Mouse (Mus musculus) left cerebral cortex, postnatal 10 days (tissue): ENCODE data around the gene Trip4. TPM values are rescaled to one million over a fixed set of nuclear protein-coding genes. Genes with fewer than 3 reads are reported as not detected.

ENCODE experiments used
- DNase-seq, 2 experiments: peaks; one replicate each; pipeline ENCODE4 v3.0.0; 2021 to 2022; ENCODE audit warnings: low spot score in 2 of 2, mixed read lengths in 1 of 2; ENCODE audit errors: extremely low spot score in 1 of 2
- intact Hi-C: fragments of 180-260 bp; cut with DNase I; formaldehyde crosslinking; loops from one replicate; pipeline ENCODE4 v1.15.1; 2025
- total RNA-seq, 2 experiments: library from RNA; stranded (reverse); gene quantifications; 2 replicates each; pipeline ENCODE4 v1.2.3; 2021

The Trip4 gene
- total RNA-seq, 2 experiments from 2014 or later, result 34.8 to 37.6 TPM

DNA sequence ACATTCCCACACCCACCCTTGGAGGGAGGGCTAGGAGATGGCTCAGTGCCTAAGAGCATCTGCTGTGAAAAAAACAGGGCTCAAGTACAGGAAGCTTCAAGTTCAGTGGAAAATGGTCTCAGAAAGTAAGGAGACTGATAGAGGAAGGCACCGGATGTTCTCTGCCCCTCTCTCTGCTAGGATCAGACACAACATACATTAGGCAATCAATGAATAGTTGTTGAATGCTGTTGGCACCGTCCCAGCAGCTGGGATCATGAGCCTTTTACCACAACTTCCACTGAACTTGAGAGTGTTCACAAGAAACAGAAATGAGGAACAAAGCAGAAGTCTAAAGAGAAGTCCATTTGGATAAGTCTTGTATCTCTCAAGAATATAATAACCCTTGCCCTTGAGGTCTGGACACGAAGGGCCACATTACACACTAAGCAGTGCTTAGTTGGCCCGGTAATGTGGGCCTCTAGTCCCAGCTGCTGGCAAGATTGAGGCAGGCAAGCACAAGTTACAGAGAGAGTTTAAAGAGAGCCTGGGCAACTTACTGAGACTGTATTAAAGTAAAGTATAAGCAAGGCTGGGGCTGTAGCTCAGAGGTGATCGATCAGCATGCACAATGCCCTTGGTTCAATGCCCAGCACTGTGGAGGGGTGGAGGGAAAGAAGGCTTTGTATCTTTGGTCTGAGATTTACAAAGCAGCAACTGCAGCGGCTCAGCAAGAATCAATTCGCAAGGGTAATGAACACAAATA is 64.0 kb downstream of the Trip4 start:
- DNase-seq, result peak in 1 of 2 experiments; percentile 51
- intact Hi-C loops, result no loop called here

GRCm38 (mm10) chr9:65839841-65840240 is 68.8 kb downstream of the Trip4 start:
- intact Hi-C loops, result no loop called here

DNA sequence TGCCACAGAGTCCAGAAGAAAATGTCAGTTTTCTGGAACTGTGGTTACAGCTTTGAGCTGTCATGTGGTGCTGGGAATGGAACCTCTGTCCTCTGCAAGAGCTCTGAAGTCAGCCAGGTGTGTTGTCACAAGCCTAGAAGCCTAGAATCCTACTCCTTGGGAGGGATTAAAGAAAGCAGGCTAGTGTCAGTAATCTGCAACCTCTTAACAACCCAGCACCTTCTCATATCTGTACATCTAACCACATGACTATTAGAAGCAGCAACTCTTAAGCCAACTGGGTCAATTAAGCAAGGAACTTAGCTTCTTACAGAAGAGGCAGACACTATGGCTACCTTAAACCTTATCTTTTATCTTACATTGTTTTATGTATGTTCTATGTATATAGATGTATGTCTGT is 71.7 kb downstream of the Trip4 start:
- no peak for DNase-seq
- intact Hi-C loops, result no loop called here

More at GRCm38 (mm10) chr9:65839841-65840240, 68.8 kb downstream of the Trip4 start:
- DNase-seq, result no peak

GRCm38 (mm10) chr9:65834628-65835354 is 73.8 kb downstream of the Trip4 start:
- DNase-seq, result no peak
- intact Hi-C loops, result no loop called here

DNA sequence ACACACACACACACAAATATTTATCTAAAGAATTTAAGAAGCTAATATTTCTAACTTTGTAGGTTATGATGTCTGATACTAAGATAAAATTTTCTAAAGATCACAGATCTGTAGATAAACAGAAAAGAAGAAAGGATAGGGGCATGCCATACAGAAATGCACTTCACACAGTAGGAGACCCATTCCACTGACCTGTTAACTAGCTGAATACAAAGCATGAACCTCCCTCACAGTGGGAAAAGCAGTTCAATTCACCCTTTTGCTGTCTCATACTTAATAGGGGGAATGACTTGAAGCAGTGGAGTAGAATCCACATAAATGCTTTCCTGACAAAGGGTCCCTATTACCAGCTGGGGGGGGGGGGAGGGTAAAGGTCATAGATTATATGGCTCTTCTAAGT is 75.0 kb downstream of the Trip4 start:
- intact Hi-C loops, result no loop called here
- no peak for DNase-seq

GRCm38 (mm10) chr9:65833230-65833629 is 75.4 kb downstream of the Trip4 start:
- DNase-seq, result no peak
- intact Hi-C loops, result no loop called here

DNA sequence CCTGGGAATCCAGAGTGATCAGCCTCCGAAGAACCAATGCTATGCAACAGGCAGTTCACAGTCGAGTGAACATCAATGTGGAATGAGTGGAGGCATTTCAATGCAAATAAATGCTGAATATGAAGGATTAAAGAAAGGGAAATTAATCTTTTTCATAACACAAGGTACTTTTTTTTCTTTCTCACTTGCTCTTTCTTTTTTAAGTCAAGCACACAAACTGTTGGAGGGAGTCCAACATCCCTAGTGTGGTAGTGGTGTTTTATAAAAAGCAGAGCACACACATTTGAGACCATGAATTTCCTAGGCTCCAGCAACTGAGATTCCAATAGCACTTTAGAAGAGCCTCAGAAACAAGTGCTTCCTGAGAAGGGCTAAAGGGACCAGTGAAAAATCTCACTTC is 76.6 kb downstream of the Trip4 start:
- intact Hi-C loops, result no loop called here
- DNase-seq, result no peak

DNA sequence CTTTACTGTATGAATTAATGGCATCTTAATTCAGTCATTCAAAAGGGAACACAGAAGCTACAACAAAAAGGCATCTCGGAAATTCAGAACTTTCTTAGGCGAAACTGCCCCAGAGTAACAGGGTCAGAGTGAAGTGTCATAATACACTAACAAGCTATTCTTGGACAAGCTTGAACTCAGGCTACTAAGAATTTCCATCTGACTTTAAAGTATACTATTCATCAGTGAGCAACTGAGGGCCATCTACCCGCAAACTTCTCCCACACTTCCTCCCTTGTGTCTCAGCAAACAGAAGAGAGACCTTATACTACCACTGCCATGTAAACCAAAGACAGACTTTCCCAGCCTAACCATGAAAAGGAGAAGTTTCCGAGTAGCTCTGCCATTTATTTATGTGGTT is 77.4 kb downstream of the Trip4 start:
- DNase-seq, result no peak
- intact Hi-C loops, result no loop called here

DNA sequence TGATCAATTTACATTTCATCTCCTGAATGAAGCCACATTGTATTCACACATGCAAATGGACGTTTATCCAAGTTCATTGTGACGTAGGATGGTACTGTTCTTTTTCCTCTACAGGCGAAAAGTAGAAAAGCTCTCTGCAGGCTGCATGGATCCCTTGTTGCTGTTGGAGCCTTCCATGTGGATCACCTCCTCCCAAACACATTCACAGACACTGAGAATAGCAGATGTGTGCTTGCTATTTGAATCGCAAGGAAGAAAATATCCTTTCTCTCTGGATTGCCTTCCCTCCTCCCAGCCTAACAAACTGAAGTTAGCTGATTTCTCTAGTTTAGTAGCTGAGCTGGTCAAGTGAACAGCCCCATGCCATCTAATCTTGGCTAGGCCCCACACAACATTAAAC is 78.3 kb downstream of the Trip4 start:
- no peak for DNase-seq
- intact Hi-C loops, result no loop called here

DNA sequence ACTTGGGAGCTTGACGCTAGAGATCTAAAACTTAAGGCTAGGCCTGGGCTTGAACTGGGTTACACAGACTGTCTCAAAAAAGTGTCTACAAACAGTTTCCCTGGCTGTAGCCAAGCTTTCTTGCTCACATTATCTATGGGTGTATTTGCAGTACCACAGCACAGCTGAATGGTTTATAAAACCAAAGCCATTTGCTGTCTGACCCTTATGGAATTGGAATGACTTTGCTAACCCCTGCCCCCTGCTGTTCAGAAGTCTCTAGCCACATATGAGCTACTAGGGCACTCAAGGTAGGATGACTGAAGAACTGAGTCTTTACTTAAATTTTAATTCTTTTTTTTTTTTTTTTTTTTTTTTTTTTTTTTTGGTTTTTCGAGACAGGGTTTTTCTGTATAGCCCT is 79.2 kb downstream of the Trip4 start:
- no peak for DNase-seq
- intact Hi-C loops, result loop anchor here (5.0 kb wide), 1 partner anchor 132 kb away; no protein-coding TSS in a partner anchor

DNA sequence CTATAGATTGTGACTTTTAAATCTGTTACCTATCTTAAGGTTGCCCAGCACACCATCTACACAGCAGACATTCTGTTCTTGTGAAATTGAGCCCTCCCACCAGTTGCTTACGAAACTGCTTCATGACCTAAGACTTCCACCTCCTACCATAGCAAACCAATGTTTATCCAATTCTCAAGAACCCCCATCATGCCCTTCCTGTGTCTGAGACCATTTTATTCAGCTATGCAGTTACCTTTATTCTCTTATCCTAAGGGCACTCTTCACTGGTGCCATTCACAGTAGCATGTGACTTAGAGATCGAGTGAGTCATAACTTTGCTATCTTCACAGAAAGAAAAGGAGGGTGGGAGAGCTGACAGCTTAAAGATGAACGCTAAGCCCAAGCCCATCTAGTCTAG is 80.1 kb downstream of the Trip4 start:
- intact Hi-C loops, result loop anchor here (5.0 kb wide), 1 partner anchor 131 kb away; no protein-coding TSS in a partner anchor
- DNase-seq, result no peak

GRCm38 (mm10) chr9:65828016-65828403 is 80.6 kb downstream of the Trip4 start:
- intact Hi-C loops, result loop anchor here (5.0 kb wide), 1 partner anchor 131 kb away; no protein-coding TSS in a partner anchor
- DNase-seq, result no peak

DNA sequence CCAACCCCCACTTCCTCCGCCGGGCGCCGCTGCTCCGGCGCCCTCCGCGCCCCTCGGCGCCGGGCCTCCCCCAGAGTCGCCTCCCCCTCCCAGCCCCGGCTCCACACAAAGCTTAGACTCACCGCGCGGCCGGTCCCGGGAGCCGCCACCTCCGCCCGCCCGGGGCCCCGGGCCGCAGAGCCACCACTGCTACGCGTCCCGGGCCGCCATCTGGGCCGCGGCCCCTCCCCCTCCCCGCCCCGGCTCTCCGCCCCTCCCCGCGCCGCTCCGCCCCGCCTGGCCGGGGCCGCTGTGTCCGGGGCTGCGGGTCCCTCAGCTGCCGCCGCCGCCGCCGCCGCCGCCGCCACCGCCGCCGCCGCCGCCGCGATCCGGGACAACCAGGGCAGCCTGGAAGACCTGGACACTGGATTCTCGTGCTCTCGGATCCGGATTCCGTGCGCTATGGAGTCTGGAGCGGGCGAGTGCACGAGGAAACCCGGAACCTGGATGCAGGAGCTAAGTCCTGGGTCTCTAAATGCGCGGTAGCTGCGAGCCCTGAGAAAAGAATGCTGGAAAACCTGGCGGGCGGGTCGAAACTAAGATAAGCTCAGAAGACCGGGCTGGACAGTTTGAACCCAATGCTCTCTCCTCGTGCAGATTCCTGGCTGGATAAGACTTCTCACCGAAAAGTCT is 81.1 kb downstream of the Trip4 start, which contains the start of gene Zfp609:
TSS of gene Zfp609 (minus strand) at position 221 of the 672 bp plus-strand sequence.
- intact Hi-C loops, result loop anchor here (5.0 kb wide), 1 partner anchor 130 kb away; no protein-coding TSS in a partner anchor
- peak; percentile 94 to 95 for DNase-seq

DNA sequence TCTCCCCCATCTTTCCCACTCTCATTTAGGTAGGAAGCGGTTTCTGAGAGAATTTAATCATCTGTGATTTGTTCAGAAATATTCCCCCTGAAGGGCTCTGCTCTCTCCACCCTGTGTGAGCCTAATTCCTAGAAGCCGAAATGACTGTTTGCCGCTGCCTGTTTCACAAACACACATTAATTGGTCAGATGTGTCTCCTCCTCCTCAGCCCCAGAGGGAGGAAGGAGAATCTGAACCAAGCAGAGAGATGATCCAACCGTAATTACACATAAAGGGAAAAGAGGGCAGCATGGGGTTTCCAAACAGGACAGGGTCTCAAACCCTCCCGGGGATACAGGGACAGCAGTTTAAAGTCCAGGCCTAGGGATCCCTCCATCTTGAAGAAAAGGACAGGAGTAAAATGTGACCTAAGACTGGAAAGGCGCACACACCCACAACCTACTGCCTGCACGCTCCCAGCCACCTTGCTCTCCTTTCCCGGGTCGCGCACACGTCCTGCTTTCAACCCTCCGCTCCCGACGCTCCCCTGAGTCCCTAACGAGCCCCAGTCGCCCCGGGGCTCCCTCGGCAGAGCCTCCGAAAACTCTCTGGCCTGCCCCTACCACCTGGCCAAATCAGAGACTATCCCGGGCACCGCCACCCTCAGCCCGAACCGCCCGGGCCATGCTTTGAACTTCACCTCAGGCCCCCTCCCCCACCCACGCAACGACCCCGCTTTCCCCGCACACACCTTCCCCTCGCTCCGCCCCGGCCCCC is 81.8 kb downstream of the Trip4 start:
- peak; percentile 26 to 42 for DNase-seq
- intact Hi-C loops, result loop anchor here (5.0 kb wide), 1 partner anchor 129 kb away; no protein-coding TSS in a partner anchor

DNA sequence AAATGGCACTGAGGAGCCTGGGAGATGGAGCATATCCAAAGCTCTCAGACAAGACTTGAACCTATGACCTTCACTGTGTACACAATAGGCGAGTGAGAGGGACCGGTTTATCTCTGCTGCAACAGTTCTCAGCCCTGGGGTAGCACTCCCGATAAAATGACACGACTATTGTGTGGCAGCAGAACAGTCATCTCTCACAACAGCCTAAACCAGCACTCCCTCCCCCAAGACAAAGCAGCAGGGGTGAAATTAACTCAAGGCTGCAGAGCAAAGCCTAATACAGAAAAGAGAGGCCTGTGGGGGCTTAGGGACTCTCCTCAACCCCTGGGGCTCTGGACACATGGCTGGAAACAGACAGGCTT is 82.4 kb downstream of the Trip4 start:
- no peak for DNase-seq
- intact Hi-C loops, result loop anchor here (5.0 kb wide), 1 partner anchor 129 kb away; no protein-coding TSS in a partner anchor

DNA sequence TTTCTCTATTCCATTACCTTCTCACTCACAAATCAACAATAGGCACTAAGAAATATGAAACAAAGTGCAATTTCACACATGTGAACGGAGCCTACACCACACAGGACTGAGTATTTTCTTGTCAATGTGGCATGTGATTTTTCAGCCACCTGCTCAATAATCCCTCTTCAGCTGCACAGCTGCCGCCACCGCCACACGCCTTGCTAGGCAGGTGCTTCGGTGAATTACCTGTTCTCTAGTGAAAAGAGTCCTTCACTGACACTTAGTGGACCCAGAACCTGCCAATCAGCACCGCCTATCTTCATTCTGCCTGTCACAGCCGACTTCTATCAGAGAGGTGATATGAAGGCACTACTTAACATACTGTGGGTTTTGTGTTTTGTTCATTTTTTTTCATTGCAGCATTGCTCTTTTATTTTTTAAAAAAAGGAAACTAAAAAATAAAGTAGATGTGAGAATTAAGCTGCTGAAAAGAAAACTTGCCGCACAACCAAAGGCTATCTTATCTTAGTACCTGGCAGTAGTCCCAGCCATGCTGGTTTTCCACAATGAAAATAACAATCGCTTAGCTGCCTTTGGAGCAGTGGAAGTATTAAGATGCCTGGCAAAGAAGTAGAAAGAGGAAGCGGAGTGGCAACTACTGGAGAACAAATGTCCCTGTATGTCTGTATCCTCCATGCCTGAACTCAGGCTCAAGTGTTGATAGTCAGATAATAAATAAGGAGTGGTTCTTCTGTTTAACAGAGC is 84.7 kb downstream of the Trip4 start:
- intact Hi-C loops, result no loop called here

DNA sequence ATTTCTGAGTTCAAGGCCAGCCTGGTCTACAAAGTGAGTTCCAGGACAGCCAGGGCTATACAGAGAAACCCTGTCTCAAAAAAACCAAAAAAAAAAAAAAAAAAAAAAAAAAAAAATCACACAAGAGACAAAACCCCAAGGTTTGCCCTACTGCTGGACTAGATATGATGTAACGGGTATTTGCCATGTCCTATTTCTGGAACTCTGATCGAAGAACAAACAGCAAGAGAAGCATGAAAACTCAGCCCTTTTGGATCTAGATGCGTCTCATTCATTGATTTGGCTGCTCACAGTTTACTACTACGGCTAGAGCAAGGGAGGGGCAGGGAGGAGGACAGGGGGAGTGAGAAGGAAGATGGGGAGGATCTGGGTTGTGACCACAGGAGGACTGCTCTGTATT is 86.6 kb downstream of the Trip4 start:
- no peak for DNase-seq
- intact Hi-C loops, result no loop called here

More for the DNA sequence above, 84.7 kb downstream of the Trip4 start:
- DNase-seq, result no peak

- intact Hi-C loops, result no loop called here
- no peak for DNase-seq
Measured at GRCm38 (mm10) chr9:65820301-65820700, 88.3 kb downstream of the Trip4 start.
